Mouse (Mus musculus) liver, embryonic 15.5 days (tissue): Measurements from ENCODE around the gene Ndufs8. TPM values are rescaled to one million over a fixed set of nuclear protein-coding genes. Genes with fewer than 3 reads are reported as not detected.
A peak's percentile ranks its signal among the peaks of the same experiment; 100 is the strongest.

Source experiments
- ATAC-seq: fragments of 200-750 bp; cut with Nextera tagmentation; 2 replicates; pipeline ENCODE4 v1.8.0; 2017; ENCODE audit warnings: moderate number of reproducible peaks, mild to moderate bottlenecking, moderate library complexity; ENCODE audit not compliant: insufficient read depth
- H3K27ac ChIP-seq: fragments of 300-500 bp; sonication (generic); replicated peaks from 2 replicates; pipeline ENCODE4 v1.5.1; 2015; ENCODE audit warnings: mild to moderate bottlenecking, inconsistent platforms
- H3K27me3 ChIP-seq: fragments of 300-500 bp; sonication (generic); 2 replicates; pipeline ENCODE4 v1.6.1; 2015; ENCODE audit warnings: mild to moderate bottlenecking, inconsistent platforms
- H3K36me3 ChIP-seq: fragments of 300-500 bp; sonication (generic); replicated peaks from 2 replicates; pipeline ENCODE4 v1.6.1; 2015; ENCODE audit warnings: moderate library complexity, mild to moderate bottlenecking, inconsistent platforms
- H3K4me1 ChIP-seq: fragments of 300-500 bp; sonication (generic); replicated peaks from 2 replicates; pipeline ENCODE4 v1.6.1; 2015; ENCODE audit warnings: inconsistent platforms
- H3K4me2 ChIP-seq: fragments of 300-500 bp; sonication (generic); 2 replicates; pipeline ENCODE4 v1.6.1; 2015; ENCODE audit warnings: moderate library complexity, mild to moderate bottlenecking, inconsistent platforms
- H3K4me3 ChIP-seq: fragments of 300-500 bp; sonication (generic); replicated peaks from 2 replicates; pipeline ENCODE4 v1.5.1; 2015; ENCODE audit warnings: mild to moderate bottlenecking, inconsistent platforms
- H3K9ac ChIP-seq: fragments of 300-500 bp; sonication (generic); 2 replicates; pipeline ENCODE4 v1.6.1; 2015; ENCODE audit warnings: moderate library complexity, mild to moderate bottlenecking, inconsistent platforms
- H3K9me3 ChIP-seq: fragments of 300-500 bp; sonication (generic); replicated peaks from 2 replicates; pipeline ENCODE4 v1.6.1; 2016; ENCODE audit warnings: inconsistent platforms
- WGBS: fragments of 180-500 bp; shearing (Covaris S2); methylation state at CpG from one replicate; pipeline ENCODE4 v1.1.7; 2015; ENCODE audit warnings: mixed read lengths; ENCODE audit not compliant: insufficient replicate concordance; 5-methylcytosine and 5-hydroxymethylcytosine counted together
- polyA plus RNA-seq: library from polyadenylated mRNA; unstranded; fragments of >200 nt; fragmentation: Nextera tagmentation; extraction: Ambion mirVana; gene quantifications from 2 replicates; pipeline ENCODE4 v1.2.1, GENCODE M21; 2015

Ndufs8 gene
- polyA plus RNA-seq, 1 experiment from 2014 or later: 168 TPM

DNA sequence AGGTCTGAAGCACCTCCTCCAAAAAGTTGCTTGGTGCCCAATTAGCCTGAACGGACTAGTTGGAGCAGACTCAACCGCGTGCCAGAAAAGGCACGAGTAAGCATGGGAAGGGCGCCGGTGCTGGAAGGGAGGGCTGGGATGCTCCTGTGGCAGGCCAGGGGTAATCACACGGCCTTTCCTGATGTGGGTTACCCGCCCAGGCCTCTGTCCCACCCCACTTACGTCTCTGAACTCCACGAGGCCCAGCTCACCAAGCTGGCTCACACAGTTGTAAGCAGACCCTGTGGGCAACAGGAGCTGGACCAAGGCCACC is 8.3 kb downstream of the Ndufs8 start:
- peak overlapping the region; percentile 95; the same call in 1 of the 2 replicates for H3K4me2 ChIP-seq
- 0 out of 2 replicates have a peak overlapping the region, but pooled peaks have one; percentile 65 for H3K4me3 ChIP-seq
- 64% methylated on average over 10 of the region's 10 CpGs for WGBS
- no peak overlapping the region for H3K27ac ChIP-seq
- peaks cover 64% of the 10 kb centered on the region for H3K4me1 ChIP-seq
- no peak overlapping the region for H3K9ac ChIP-seq
- no peaks in the 10 kb centered on the region for H3K9me3 ChIP-seq
- H3K27me3 ChIP-seq: no peaks in the 10 kb centered on the region
- peaks cover 43% of the 10 kb centered on the region for H3K36me3 ChIP-seq
- no peak for ATAC-seq

DNA sequence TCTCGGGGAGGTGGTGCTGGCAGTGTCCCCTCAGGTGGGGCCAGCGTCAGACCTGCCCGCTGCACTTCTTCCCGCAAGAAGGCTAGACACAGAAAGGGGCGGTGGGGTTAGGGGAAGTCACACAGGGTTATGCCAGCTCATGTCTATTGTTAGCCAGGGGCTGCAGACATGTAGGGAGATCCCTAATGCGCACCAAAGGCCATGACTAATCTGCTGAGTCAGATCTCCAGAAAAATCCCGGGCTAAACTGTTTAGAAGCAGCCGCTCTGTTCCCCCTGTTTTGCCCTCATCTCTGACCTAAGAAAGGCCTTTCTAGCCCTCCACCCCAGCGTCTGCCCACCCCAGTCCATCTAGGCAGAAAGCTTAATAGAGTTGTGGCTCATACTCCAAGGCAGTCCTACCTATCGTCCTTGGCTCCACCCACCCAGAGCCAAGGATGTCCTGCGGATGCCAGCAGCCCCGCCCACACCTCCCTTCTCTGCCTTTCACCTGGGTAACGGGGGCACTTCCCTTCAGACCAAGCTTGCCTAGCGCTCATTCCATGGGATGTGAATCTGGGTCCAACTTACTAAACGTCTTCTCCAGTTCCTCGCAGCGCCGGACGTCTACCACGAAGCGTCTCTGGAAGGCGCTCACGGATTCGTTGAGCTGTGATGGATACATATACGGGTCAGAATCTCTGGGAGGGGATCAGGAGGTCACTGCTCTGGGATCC is 8.8 kb downstream of the Ndufs8 start:
- H3K36me3 ChIP-seq: peaks cover 40% of the 10 kb centered on the region
- WGBS: 79% methylated on average over 25 of the region's 25 CpGs
- H3K4me1 ChIP-seq: peaks cover 64% of the 10 kb centered on the region

DNA sequence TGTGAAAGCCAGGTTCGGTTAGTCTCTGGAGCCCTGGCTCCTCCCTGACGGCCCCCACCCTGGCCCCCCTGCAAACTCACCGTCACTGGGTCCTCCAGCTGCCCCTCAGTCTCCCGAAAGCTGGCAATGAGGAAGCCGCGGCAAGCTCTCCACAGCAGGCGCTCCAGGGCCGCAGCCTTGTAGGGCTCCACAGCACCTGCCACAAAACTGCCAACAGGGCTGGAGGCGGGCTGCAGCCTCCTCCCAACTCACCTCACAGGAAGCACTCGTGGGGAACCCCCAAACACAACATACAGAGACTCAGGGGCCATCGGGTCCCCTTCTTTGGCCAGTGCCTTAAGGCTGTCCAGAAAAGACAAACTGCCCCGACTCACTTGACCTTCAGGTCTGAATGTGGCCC is 9.6 kb downstream of the Ndufs8 start:
- Histone ChIP-seq H3K27ac (no peak overlapping the region), H3K9me3 (no peaks in the 10 kb centered on the region), H3K4me2 (no peak overlapping the region), H3K9ac (no peak overlapping the region), H3K4me3 (no peak overlapping the region), H3K4me1 (peaks cover 58% of the 10 kb centered on the region), H3K27me3 (no peaks in the 10 kb centered on the region), H3K36me3 (peaks cover 40% of the 10 kb centered on the region)
- 74% methylated on average over 12 of the region's 12 CpGs for WGBS
- no peak for ATAC-seq

More for the DNA sequence above, 8.8 kb downstream of the Ndufs8 start:
- H3K9me3 ChIP-seq: no peaks in the 10 kb centered on the region
- no peak overlapping the region for H3K4me2 ChIP-seq
- H3K9ac ChIP-seq: no peak overlapping the region
- ATAC-seq: no peak
- no peak overlapping the region for H3K4me3 ChIP-seq
- no peak overlapping the region for H3K27ac ChIP-seq
- H3K27me3 ChIP-seq: no peaks in the 10 kb centered on the region

DNA sequence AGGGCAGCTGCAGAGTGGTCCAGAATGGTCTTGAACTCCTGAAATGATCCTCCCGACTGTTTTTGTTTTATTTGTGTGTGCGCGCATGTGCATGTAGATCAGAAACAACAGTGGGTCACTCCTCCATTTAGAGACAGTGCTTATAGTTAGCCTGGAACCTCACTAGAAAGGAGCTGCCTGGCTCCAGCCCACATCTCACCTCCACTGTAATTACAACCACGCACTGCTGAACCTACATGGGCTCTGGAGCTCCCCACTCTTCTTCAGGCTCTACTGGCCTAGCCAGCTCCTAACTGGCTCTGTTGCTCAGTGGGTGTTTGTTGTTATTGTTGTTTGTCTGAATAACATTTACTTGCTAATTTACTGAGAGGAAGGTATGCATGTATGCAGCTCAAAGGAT is 13.0 kb downstream of the Ndufs8 start:
- peaks cover 74% of the 10 kb centered on the region for H3K36me3 ChIP-seq

DNA sequence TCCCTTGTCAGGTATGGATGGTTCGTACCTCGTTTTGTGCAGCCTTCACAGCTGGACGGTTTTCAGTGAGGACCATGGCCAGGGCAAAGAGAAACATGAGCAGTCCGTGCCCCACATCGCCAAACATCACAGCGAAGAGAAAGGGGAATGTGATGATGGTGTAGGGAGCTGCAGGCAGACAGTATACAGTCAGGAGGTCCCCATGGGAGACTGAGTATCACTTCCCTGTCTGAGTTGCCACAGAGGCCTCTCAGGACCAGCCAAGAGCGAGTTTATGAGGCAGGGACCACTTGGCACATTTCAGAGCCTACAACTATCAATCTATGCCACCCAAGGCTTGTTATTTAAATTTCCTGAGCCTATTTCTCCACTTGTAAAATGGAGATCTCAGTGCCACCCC is 13.6 kb downstream of the Ndufs8 start:
- Histone ChIP-seq H3K9ac (no peak overlapping the region), H3K4me1 (peaks cover 29% of the 10 kb centered on the region), H3K9me3 (no peaks in the 10 kb centered on the region), H3K4me3 (no peak overlapping the region), H3K36me3 (peaks cover 78% of the 10 kb centered on the region), H3K4me2 (no peak overlapping the region), H3K27ac (no peak overlapping the region), H3K27me3 (no peaks in the 10 kb centered on the region)
- no peak for ATAC-seq
- whole genome bisulfite sequencing: 73% methylated on average over 7 of the region's 7 CpGs

More for the DNA sequence above, 13.0 kb downstream of the Ndufs8 start:
- Histone ChIP-seq H3K9me3 (no peaks in the 10 kb centered on the region), H3K4me1 (peaks cover 31% of the 10 kb centered on the region), H3K4me2 (no peak overlapping the region), H3K27ac (no peak overlapping the region), H3K4me3 (no peak overlapping the region), H3K9ac (no peak overlapping the region), H3K27me3 (no peaks in the 10 kb centered on the region)
- 81% methylated on average over 4 of the region's 4 CpGs for WGBS
- ATAC-seq: no peak

DNA sequence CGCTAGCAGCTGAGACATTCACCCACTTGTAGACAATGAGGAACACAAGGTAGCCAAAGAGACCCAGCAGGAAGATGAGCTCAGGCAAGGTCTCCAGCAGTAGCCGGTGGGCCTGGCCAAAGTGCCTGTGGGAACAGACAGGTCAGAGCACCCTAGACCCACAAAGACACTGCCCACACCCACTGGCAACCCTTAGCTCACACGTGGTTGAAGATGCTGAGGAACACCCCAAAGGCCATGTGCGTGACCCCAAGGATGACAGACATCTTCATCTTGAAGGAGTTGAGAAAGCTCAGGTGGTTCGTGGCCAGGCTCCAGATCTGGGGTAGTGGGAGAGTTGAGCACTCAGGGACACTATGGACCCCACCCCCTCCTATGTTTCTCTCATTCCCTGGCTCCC is 15.0 kb downstream of the Ndufs8 start:
- Histone ChIP-seq H3K27me3 (no peaks in the 10 kb centered on the region), H3K9ac (no peak overlapping the region), H3K4me3 (no peak overlapping the region), H3K4me2 (no peak overlapping the region), H3K9me3 (no peaks in the 10 kb centered on the region), H3K4me1 (peaks cover 22% of the 10 kb centered on the region), H3K27ac (no peak overlapping the region), H3K36me3 (peaks cover 78% of the 10 kb centered on the region)
- 75% methylated on average over 5 of the region's 5 CpGs for WGBS
- ATAC-seq: no peak

DNA sequence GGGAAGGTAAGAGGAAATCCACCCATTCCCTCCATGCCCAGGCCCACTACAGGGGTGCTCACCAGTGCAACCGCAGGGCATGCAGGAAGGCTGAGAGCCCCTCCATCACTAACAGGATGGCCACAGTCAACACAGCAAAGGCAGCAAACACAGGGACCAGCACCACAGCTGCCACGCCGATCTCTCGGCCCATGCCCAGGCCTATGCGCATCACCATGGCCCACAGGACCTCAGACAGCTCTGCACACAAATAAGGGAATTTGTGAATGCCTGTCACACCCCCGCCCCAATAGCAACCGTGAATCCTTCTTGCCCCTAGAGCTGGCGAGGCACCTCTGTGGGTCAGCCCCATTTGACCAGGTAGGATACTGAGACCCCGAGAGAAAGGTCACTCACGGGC is 16.4 kb downstream of the Ndufs8 start:
- H3K9me3 ChIP-seq: no peaks in the 10 kb centered on the region
- no peaks in the 10 kb centered on the region for H3K27me3 ChIP-seq
- H3K4me2 ChIP-seq: no peak overlapping the region
- peaks cover 15% of the 10 kb centered on the region for H3K4me1 ChIP-seq
- ATAC-seq: no peak
- WGBS: 78% methylated on average over 10 of the region's 10 CpGs
- no peak overlapping the region for H3K4me3 ChIP-seq
- H3K9ac ChIP-seq: no peak overlapping the region
- H3K36me3 ChIP-seq: peaks cover 78% of the 10 kb centered on the region
- no peak overlapping the region for H3K27ac ChIP-seq

DNA sequence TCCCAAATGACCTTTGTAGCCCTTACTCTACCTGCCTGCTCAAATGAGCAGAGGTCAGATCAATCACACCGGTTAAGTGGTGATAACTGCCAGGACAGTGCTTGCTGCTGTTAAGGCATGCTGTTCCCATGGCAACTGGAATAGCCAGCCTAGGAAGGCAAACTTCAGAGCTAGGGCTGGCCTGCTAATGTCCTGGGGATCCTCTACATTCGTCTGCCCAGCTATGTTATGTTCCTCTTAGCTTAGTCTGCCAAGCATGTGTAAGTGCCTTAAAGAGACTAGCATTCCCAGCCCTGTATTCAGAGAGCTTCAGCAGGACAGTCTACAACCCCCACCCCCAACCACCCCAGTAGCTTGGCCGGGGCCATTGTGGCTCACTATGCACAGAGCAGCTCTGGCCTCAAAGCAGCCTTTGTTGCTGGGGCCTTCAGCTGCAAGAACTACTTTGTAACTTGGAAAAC is 17.4 kb downstream of the Ndufs8 start:
- no peak overlapping the region for H3K9ac ChIP-seq
- WGBS: 49% methylated on average over 3 of the region's 3 CpGs
- ATAC-seq: peak; percentile 55
- peaks cover 88% of the 10 kb centered on the region for H3K36me3 ChIP-seq
- peaks cover 15% of the 10 kb centered on the region for H3K4me1 ChIP-seq
- no peak overlapping the region for H3K27ac ChIP-seq
- no peaks in the 10 kb centered on the region for H3K9me3 ChIP-seq
- H3K4me2 ChIP-seq: no peak overlapping the region
- no peak overlapping the region for H3K4me3 ChIP-seq
- no peaks in the 10 kb centered on the region for H3K27me3 ChIP-seq

DNA sequence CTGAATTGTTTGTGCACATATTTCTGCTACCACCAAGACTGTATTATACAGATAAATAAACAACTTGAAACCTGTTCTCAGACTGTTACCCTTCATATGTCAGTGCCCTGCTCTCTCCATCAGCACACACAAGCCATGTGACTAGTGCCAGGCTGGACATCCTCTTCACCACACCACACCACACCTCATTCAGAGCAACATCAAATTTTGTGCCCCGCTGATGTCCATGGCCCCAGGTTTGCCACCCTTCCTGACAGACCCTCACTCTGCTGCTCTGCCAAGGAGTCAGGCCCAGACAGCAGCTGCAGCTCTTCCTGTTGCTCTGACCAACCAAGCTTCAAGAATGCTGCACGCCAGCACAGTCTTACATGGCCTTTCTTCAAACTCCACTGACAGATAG is 18.3 kb downstream of the Ndufs8 start:
- peaks cover 94% of the 10 kb centered on the region for H3K36me3 ChIP-seq
- WGBS: 70% methylated on average over 2 of the region's 2 CpGs

DNA sequence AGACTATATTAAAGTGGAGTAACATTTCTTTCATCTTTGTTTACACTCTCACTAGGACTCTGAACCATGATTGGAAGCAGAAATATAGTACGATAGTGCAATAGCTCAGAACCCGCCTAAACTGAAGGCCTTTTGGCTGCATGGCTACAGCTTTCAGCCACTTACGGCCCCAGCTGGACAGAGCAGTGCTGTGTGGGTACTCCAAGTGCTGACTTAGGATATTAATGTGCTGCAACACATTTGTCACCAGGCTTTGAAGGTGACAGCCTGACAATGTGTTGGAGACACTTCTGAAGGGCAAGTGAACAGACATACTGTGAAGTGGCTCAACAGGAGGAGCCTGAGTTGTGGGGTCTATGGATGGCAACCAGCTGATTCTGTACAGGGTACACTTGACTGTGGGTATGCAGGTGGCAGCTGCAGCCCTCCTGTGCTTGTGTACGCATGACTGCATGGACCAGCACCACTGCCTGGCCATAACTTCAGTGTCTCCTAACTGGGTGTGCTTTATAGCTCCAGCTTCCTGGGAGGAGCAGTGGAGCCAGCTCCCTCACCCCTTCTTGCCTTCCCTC is 18.9 kb downstream of the Ndufs8 start:
- Histone ChIP-seq H3K4me1 (peaks cover 15% of the 10 kb centered on the region), H3K27ac (no peak overlapping the region), H3K4me2 (no peak overlapping the region), H3K9me3 (no peaks in the 10 kb centered on the region), H3K4me3 (no peak overlapping the region), H3K36me3 (peaks cover 97% of the 10 kb centered on the region), H3K9ac (no peak overlapping the region), H3K27me3 (no peaks in the 10 kb centered on the region)
- WGBS: 82% methylated on average over 4 of the region's 4 CpGs
- no peak for ATAC-seq

More for the DNA sequence above, 18.3 kb downstream of the Ndufs8 start:
- H3K4me2 ChIP-seq: no peak overlapping the region
- no peaks in the 10 kb centered on the region for H3K9me3 ChIP-seq
- H3K4me1 ChIP-seq: peaks cover 15% of the 10 kb centered on the region
- no peak overlapping the region for H3K9ac ChIP-seq
- 0 out of 2 replicates have a peak overlapping the region, but pooled peaks have one; percentile 19 for H3K27ac ChIP-seq
- no peaks in the 10 kb centered on the region for H3K27me3 ChIP-seq
- no peak for ATAC-seq
- H3K4me3 ChIP-seq: no peak overlapping the region

DNA sequence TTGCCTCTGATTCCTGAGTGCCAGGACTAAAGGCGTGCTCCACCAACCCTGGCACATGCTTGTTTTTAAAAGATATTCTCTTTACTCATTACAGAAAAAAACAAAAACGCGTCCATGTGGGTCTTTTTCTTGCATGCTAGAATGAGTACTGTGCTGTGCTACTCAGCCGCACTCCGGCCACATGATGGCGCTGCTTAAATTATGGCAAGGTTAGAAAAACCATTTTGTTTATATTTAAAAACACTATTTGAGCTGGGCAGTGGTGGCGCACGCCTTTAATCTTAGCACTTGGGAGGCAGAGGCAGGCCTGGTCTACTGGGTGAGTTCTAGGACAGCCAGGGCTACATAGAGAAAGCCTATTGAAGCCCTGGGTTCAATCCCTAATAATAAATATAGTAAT is 22.4 kb downstream of the Ndufs8 start:
- WGBS: 71% methylated on average over 8 of the region's 8 CpGs
- peaks cover 10% of the 10 kb centered on the region for H3K4me1 ChIP-seq
- H3K27me3 ChIP-seq: no peaks in the 10 kb centered on the region
- H3K4me2 ChIP-seq: no peak overlapping the region
- no peaks in the 10 kb centered on the region for H3K9me3 ChIP-seq
- no peak for ATAC-seq
- no peak overlapping the region for H3K27ac ChIP-seq
- peaks cover 75% of the 10 kb centered on the region for H3K36me3 ChIP-seq
- no peak overlapping the region for H3K4me3 ChIP-seq
- H3K9ac ChIP-seq: no peak overlapping the region
